Mouse (Mus musculus): ENCODE data around the gene Senp7. TPM values are rescaled to one million over a fixed set of nuclear protein-coding genes. Genes with fewer than 3 reads are reported as not detected.

Senp7 gene
- polyA plus RNA-seq (2012; fragmentation: generic; extraction: Trizol) = 1 to 10 TPM in 1 of 2 experiments, under 1 TPM in 1; 0.15 to 2.5 TPM

DNA sequence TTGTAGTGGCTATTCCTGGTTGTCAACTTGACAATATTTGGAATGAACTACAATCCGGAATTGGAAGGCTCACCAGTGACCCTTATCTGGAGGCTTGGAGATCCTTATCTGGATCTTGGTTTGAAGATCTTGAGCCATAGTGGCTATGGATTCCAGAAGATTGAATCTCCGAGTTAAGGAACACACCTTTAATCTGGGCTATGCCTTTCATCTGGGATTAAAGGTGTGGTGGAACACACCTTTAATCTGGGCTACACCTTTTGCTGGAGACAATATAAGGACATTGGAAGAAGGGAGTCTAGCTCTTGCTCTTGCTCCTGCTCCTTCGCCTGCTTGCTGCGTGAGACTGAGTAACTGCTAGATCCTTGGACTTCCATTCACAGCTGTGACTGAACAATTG lies at the start of gene Senp7:
TSS of gene Senp7 (plus strand) at position 301 of the 400 bp plus-strand sequence.

DNA sequence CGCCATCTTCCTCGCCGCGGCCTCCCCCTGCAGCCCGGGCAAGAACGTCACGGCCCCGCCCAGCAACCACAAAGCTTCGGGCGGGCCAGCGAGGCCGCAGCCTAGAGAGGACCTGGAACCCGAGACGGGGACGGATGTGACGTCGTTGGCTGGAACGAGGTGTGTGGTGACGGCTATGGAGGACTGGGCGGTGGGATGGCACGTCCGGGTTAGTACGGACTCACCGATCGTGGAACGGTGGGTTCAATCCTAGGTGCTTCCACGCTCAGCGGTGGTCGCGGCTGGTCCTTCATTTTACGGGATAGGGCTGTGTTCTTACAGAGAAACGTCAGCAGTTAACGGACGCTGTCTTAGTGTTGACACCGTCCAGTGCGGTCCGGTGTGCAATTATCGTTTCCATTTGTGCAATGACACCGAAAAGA lies 18.5 kb upstream of the Senp7 start, which contains the start of gene Pcnp:
TSS of gene Pcnp (minus strand) at position 79 of the 422 bp plus-strand sequence.

DNA sequence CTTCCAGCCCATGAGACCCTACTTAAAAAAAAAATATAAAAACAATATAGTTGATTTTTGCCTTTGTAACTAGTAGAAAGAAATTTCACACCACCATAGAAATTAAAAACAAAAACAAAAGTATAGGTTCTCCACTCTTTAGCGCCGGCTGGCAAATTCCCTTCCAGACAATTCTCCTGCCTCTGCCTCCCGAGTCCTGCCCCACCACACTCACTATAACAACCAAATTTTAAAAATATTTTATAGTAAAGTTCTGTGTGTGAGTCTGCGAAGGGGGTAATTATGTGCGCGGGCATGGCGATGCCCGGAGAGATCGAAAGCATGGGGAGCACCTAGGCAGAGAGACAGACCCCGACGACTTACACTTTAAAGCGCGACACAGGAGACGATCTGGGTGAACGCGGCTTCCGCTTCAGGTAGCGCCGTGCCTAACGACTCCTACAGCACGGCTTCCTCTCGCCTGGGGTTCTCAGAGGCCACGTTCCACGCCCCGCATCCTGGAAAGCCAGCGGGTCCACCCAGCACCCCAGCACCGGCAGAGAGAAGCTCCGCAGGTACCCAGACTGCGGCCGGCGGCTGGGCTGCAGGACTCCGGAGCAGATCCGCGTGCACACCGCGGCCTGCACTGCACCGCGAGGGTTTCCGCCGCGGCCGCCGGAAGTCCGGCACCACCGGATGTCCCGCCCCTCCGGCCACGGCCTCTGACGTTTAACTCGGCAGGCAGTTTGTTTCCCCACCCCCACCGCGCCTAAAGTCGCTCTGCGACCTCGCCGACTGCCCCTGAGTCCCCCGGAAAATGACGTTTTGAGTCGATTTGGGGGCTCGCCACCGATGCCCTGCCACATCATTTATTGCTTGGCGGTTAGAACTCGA lies 10.8 kb upstream of the Senp7 start, which contains the start of gene Trmt10c:
TSS of gene Trmt10c (minus strand) at position 682 of the 873 bp plus-strand sequence.

DNA sequence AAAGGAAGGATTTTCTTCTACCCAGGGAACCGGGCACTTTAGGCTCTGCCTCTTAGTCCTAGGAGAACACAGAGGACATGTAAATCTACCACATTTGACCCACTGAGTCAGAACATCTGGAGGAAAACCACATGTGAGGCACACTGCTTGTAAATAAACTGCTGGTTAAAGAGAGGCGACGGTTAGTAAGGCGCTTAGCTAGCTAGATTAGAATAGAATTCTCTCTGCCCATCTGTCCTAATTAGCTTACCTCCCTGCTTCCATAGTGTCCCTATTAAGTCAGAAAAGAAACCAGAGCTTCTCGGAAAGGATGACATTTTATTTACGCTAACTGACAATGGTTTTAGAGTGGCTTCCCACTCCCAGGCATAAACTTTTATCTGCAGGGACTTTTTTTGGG lies 155.9 kb downstream of the Senp7 start, which contains the start of gene Impg2:
TSS of gene Impg2 (plus strand) at position 263 of the 400 bp plus-strand sequence.

Other genes starting within 250 kb of the Senp7 start
- 1 to 10 TPM in 1 of 2 experiments, under 1 TPM in 1; 0.19 to 1.7 TPM for gene Nfkbiz, start 209.4 kb upstream of the Senp7 start, polyA plus RNA-seq (2012; fragmentation: generic; extraction: Trizol)
- gene Nxpe3, start 153.1 kb upstream of the Senp7 start, polyA plus RNA-seq (2012; fragmentation: generic; extraction: Trizol) = under 1 TPM; 0.15 to 0.80 TPM
- gene Cep97, start 113.5 kb upstream of the Senp7 start, polyA plus RNA-seq (2012; fragmentation: generic; extraction: Trizol) = 1 to 10 TPM in 1 of 2 experiments, under 1 TPM in 1; 0.91 to 2.3 TPM
- 1,000 to 10,000 TPM; 1,867 to 3,636 TPM for gene Rpl24, start 82.1 kb upstream of the Senp7 start, polyA plus RNA-seq (2012; fragmentation: generic; extraction: Trizol)
- 1 to 10 TPM in 1 of 2 experiments, under 1 TPM in 1; 0.16 to 1.6 TPM for gene Zbtb11, start 74.5 kb upstream of the Senp7 start, polyA plus RNA-seq (2012; fragmentation: generic; extraction: Trizol)
- 10 to 100 TPM in 1 of 2 experiments, 1 to 10 TPM in 1; 6.5 to 29.1 TPM for gene Pcnp, start 18.6 kb upstream of the Senp7 start, polyA plus RNA-seq (2012; fragmentation: generic; extraction: Trizol)
- gene Trmt10c, start 10.5 kb upstream of the Senp7 start, polyA plus RNA-seq (2012; fragmentation: generic; extraction: Trizol) = 1 to 10 TPM in 1 of 2 experiments, under 1 TPM in 1; 0.23 to 1.9 TPM
- gene Impg2, start 156.0 kb downstream of the Senp7 start, polyA plus RNA-seq (2012; fragmentation: generic; extraction: Trizol) = under 1 TPM in 1 of 2 experiments, not detected in 1; 0.05 TPM